Mouse (Mus musculus): ENCODE results near the gene Prkcb.

GRCm38 (mm10) chr7:122476697-122477096, 188.1 kb downstream of the Prkcb start:
- TF ChIP-seq CTCF (conservative IDR thresholded peaks at IDR 0.05; ENCODE audit: insufficient read depth, insufficient read length, low read depth, low read length) = no peak
- TF ChIP-seq POLR2A (IDR thresholded peaks at IDR 0.05; ENCODE audit: low read depth, low read length) = no peak
